Mouse (Mus musculus) left cerebral cortex, adult 8-10 months (tissue): ENCODE results near the gene Cngb1. TPM values are rescaled to one million over a fixed set of nuclear protein-coding genes. Genes with fewer than 3 reads are reported as not detected.
A peak's percentile ranks its signal among the peaks of the same experiment; 100 is the strongest.
"Not testable (repeated sequence)": the region's sequence is repeated elsewhere in the genome, so short reads cannot be mapped to it uniquely, and the experiment has no call there.

Source experiments
- DNase-seq, 2 experiments: peaks; one replicate each; pipeline ENCODE4 v3.0.0; 2022; ENCODE audit warnings: low spot score in 2 of 2
- total RNA-seq, 4 experiments: library from RNA; stranded (reverse); gene quantifications; 2 replicates each; pipeline ENCODE4 v1.2.4; 2022

Cngb1 gene
- total RNA-seq, 4 experiments from 2014 or later: 0.25 to 0.53 (median 0.49) TPM

GRCm38 (mm10) chr8:95247277-95247676 lies 59.1 kb downstream of the Cngb1 start:
- DNase-seq: no peak

GRCm38 (mm10) chr8:95245180-95245579 lies 61.2 kb downstream of the Cngb1 start:
- DNase-seq: no peak

- no peak for DNase-seq
Observed at GRCm38 (mm10) chr8:95243853-95244252, 62.5 kb downstream of the Cngb1 start.

- peak in 1 of 2 experiments; percentile 45 for DNase-seq
Observed at GRCm38 (mm10) chr8:95242826-95243571, 63.4 kb downstream of the Cngb1 start.

- no peak for DNase-seq
Observed at GRCm38 (mm10) chr8:95242099-95242825, 64.1 kb downstream of the Cngb1 start.

GRCm38 (mm10) chr8:95235683-95236082 lies 70.7 kb downstream of the Cngb1 start:
- peak; percentile 42 to 82 for DNase-seq

GRCm38 (mm10) chr8:95230086-95230485 lies 76.3 kb downstream of the Cngb1 start:
- DNase-seq: not testable (repeated sequence)

GRCm38 (mm10) chr8:95227151-95227468 lies 79.3 kb downstream of the Cngb1 start:
- no peak for DNase-seq

- DNase-seq: no peak
Observed at GRCm38 (mm10) chr8:95226251-95227150, 79.9 kb downstream of the Cngb1 start.

GRCm38 (mm10) chr8:95223969-95224368 lies 82.4 kb downstream of the Cngb1 start:
- DNase-seq: no peak

GRCm38 (mm10) chr8:95221045-95221444 lies 85.3 kb downstream of the Cngb1 start:
- no peak for DNase-seq

- DNase-seq: no peak
Observed at GRCm38 (mm10) chr8:95220571-95220998, 85.8 kb downstream of the Cngb1 start.

GRCm38 (mm10) chr8:95219623-95220022 lies 86.8 kb downstream of the Cngb1 start:
- no peak for DNase-seq

- DNase-seq: no peak
Observed at GRCm38 (mm10) chr8:95215709-95216360, 90.5 kb downstream of the Cngb1 start.

- DNase-seq: peak in 1 of 2 experiments; percentile 29
Observed at GRCm38 (mm10) chr8:95209924-95210323, 96.5 kb downstream of the Cngb1 start.

GRCm38 (mm10) chr8:95205946-95206345 lies 100.4 kb downstream of the Cngb1 start:
- DNase-seq: no peak

GRCm38 (mm10) chr8:95204039-95204380 lies 102.4 kb downstream of the Cngb1 start:
- peak; percentile 24 to 51 for DNase-seq

- no peak for DNase-seq
Observed at GRCm38 (mm10) chr8:95203326-95204038, 102.9 kb downstream of the Cngb1 start.

GRCm38 (mm10) chr8:95202649-95203275 lies 103.6 kb downstream of the Cngb1 start, which contains the start of gene Kifc3:
Gene Kifc3, minus strand, starts transcription at chr8:95202812.
- DNase-seq: no peak

GRCm38 (mm10) chr8:95202056-95202570 lies 104.3 kb downstream of the Cngb1 start:
- DNase-seq: no peak
